Mouse (Mus musculus): ENCODE data around the gene Stkld1.

Stkld1 gene

DNA sequence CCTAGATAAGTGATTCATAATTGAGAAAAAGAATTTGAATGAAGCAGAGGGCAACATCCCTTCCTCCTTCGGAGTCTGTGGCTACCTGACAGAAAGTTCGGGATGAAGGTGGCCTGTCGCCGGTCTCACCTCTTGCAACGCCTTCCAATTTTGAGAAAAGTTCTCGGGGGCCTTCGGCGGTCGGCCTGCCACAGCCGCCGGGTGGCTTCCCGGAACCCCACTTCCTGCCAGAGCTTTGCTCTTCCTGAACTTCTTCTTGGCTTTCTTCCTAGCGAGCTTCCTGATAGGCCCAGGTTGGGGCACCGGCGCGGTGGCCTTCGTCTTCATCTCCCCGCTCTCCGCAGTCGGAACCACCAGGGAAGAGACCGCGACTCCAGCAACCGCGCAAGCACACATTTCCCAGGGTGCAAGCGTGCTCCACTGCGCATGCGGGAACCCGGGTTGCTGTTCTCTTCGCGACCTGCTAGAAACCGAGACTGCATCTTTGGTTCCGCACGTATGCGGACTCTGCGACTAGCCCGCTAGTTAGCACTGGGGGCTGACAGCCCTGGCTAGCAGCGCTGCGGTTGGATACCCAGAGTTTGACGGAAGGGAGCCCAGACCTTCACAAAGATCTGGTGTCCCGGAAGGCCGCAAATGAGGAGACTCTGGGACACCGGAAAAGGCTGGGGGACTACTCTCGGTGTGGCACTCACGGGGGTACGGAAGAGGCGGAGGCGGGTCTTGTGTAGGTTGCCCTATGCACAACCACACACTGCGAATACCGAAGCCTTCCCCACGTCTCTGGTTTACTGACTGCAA is 30.3 kb downstream of the Stkld1 start, which contains the start of gene Rexo4:
Rexo4 (minus strand) TSS at position 464 of the 801 bp plus-strand sequence.
- DNase-seq: peak; percentile 94

DNA sequence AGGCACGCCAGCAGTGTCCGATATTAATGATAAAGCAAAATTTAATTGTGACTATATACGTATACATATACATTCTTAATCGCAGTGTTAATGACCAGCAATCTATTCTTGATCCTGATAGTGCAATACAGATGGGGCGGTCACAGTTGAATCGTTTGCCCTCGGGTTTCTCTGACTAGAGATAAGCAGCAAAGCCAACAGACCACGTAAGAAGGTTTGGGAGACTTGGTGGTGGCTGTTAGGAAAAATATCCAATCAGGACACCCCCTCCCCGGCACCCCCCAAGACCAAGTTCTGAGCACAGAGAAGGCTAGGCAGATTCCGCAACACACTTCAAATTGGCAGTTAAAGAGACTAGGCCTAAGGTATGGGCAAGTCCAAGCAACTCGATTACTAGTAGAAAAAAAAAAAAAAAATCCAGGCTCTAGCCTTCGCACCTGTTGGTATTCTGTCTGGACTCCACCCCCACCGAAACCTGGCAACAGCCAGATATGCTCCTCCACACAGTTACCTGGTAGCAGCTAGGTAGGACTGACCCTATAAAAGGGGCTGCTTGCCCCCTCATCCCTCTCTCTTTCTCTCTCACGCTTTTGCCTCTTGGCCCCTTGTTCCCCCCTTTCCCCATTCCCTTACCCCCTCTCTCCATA is 31.0 kb downstream of the Stkld1 start:
- no peak for DNase-seq

DNA sequence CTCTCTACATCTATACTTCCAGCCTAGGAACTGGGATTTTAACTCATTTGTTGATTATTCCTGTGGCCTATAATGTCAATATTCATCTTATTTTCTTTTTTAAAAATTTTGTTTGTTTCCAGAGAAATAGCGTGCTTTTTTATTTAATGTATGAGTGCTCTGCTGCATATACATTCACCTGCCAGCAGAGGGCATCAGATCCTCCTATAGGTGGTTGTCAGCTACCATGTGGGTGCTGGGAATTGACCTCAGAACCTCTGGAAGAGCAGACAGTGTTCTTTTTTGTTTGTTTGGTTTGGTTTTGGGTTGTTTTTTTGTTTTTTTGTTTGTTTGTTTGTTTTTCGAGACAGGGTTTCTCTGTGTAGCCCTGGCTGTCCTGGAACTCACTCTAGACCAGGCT is 33.4 kb downstream of the Stkld1 start:
- DNase-seq: no peak

DNA sequence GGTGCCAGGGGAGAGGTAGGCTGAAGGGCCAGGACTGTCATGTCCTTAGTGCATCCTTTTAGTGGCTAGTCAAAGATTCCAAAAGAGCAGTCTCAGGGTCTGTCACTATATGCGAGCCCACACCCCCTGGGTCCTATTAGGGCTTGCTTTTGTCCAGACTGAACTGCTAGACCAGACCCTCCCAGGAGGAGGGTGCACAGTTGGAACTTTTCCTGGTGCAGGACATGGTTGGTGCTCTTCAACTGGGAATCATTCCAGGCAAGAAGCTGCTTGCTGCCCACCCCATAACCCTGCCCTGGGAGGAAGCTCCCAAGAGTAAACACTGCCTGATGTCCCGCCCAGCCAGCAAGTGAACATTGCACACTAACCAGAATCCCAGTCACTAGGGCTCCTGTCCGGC is 39.3 kb downstream of the Stkld1 start, which contains the start of gene Adamts13:
Adamts13 (plus strand) TSS at position 301 of the 400 bp plus-strand sequence.
- no peak for DNase-seq

DNA sequence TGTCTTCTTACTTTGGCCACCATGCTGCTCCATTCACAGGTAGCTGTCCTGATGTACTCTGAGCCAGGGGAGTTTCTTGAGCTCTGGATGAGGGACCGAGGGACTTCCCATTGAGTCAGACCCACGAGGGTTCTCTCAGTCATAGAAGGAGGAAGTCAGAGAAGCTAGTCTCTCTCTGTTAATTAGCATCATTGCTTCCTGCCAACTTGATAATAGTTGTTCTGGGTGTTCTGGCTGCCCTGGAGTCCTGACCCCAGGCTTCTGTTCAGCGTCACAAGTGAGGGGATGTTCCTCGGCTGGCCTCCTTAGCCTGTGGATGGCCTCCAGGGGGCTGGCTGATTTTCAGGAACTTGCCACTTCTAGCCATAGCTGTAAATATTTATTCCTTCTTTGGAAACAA is 40.1 kb downstream of the Stkld1 start:
- no peak for DNase-seq

DNA sequence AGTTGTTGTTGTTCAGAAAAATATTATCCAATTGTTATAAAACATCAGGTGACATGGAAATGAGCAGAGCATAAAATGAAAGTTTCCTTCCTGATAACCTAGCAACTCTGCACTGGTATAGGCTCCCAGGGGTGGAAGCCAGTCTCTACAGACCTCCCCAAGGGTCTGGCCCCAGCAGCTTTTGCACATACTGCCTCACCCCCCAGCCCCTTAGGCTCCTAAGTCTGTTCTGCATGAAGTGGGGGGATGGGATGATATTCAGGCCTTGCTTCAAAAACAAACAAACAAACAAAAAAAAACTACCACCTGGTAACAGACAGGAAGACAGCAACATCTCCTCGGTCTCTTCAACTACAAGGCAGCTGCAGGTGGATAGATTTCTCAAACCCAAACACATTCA is 46.5 kb downstream of the Stkld1 start:
- no peak for DNase-seq

DNA sequence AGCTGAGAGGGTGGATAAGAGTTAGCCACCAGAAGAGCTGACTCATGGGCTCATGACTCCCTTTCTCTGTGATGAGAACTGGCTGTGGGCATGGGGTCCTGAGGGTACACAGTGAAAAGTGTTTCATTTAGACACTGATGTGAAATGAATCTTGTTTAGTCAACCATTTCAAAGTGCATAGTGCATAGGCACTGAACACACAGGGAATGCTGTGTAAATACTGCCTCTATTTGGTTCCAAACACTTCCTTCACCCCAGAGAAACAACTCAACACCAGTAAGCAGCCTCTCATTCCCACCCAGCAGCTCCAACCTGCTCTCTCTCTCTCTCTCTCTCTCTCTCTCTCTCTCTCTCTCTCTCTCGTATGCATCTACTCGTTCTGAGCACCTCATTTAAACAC is 50.3 kb downstream of the Stkld1 start:
- no peak for DNase-seq

DNA sequence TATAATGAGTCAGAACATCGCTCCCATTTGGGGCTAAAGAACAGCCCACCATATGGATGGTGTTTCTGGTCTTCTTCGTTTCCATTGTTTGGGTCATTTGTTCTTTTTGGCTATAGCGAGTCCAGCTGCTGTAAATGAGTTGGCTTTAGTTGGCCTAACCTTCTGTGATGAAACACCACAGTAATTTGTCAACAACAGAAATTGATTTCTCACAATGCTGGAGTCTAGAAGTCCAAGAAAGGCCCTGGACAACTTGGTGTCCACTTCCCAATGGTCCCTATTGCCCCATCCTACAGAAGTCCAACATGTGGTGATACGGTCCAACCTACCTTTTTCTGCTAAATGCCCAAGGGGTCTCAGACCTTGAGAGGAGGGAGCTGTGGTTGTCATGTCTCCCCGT is 50.8 kb downstream of the Stkld1 start:
- no peak for DNase-seq

DNA sequence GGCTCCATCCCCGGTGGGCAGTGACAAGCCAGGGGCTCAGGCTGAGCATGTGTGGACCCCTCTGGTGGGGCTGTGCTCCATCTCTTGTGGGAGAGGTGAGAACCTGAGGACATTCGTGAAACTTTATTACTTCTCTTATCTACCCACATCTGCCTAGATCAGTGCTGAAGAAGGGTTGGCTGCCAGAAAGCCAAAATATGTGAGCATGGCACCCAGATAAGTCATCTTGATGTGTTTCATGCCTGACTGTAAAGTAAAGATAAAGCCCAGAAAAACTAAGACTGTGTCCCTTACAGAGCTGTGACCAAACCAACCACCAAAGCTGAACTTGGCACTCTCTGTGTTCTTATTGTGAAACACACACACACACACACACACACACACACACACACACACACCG is 60.1 kb downstream of the Stkld1 start:
- DNase-seq: no peak

DNA sequence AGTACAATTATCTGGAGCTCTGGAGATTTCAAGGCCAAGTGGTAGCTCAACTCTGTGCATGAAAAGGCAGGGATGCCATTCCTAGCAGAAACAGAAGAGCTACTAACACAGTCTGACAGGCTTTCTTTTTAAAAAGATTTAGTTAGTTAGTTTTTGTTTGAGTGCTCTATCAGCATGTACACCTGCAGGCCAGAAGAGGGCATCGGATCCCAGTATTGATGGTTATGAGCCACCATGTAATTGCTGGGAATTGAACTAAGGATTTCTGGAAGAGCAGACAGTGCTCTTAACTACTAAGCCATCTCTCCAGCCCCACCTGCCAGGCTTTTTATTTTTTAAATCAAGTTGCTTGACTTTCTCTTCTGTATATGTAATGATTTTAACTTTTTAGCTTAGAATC is 63.7 kb downstream of the Stkld1 start:
- no peak for DNase-seq

DNA sequence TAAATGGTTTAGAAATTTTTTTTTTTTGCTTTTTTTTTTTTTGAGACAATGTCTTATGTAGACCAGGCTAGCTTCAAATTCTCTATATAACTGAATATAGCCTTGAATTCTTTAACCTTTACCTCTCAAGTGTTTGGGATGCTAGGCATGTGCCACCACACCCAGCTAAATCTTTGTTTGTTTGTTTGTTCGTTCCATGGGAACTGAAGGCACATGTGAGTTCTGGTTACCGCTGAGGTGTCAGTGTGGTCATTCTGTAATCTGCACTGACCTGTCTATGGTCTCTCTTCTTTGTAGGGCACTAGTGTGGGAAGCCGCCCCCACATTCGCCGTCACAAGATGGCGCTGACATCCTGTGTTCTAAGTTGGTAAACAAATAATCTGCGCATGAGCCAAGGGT is 64.1 kb downstream of the Stkld1 start:
- DNase-seq: no peak

Measured in cerebellum, adult 11-12 months (tissue).